Mouse (Mus musculus): Measurements from ENCODE around the gene Lypd6b.
A peak's percentile ranks its signal among the peaks of the same experiment; 100 is the strongest.

Gene Lypd6b

GRCm38 (mm10) chr2:49871012-49871411 lies 83.5 kb downstream of the Lypd6b start:
- DNase-seq, result no peak

- no peak for DNase-seq
Measured at GRCm38 (mm10) chr2:49880507-49880906, 93.0 kb downstream of the Lypd6b start.

DNA sequence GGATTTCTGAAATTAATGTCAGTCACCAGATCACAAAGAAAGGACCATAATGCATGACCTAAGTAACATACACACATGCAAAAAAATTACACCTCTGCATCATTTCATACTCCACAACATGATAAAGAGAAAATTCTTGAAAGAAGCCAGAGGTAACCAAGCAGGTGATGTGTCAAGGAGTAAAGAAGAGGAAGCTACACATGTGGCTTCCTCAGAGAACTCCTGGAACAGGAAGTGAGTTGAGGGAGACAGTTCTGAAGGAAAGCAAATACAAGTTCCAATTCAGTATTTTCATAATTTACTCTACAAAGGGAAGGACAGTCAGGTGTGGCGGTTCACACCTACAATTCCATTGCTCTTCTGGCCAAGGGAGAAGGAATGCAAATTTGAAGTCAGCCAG lies 93.5 kb downstream of the Lypd6b start:
- DNase-seq, result no peak

DNA sequence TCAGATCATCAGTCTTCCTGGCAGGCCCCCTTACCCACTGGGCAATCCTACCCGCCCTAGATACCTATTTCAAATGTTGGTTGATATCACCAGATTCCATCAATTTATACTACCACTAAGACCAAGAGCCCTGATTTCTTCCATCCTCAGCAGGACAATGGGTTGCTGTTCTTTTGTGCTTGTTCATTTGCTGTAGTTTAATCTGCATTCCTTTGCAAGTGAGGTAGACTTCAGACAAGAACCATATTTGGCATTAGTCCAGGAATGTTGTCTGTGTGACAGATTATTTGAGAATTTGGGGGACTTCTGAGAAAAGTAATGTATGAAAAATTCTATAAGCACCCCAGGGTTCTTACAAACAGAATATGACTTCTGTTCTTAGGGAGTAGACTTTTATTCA lies 95.0 kb downstream of the Lypd6b start:
- peak; percentile 73 for DNase-seq

- DNase-seq, result peak; percentile 32
Measured at GRCm38 (mm10) chr2:49883990-49884389, 96.5 kb downstream of the Lypd6b start.

GRCm38 (mm10) chr2:49886209-49886608 lies 98.7 kb downstream of the Lypd6b start:
- no peak for DNase-seq

- no peak for DNase-seq
Measured at GRCm38 (mm10) chr2:49888346-49888745, 100.9 kb downstream of the Lypd6b start.

DNA sequence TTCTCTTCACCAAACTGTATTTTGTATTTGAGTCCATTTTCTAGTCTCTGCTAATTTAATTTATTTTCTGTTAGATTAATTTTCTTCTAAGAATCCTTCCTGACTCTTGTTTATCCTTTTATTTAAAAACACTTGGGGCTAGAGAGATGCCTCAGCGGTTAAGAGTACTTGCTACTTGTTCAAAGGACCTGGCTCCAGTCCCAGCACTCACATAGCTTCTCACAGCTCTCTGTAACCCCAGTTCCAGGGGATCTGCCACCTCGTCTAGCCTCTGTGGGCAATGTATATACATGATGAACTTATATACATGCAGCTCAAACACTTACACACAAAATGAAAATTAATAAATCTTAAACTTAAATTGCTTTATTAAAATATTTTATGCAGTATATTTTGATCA lies 103.2 kb downstream of the Lypd6b start:
- DNase-seq, result no peak

GRCm38 (mm10) chr2:49909838-49910407 lies 122.4 kb downstream of the Lypd6b start:
- DNase-seq, result no peak

- DNase-seq, result peak; percentile 95
Measured at GRCm38 (mm10) chr2:49911296-49912034, 124.0 kb downstream of the Lypd6b start.

GRCm38 (mm10) chr2:49912261-49912895 lies 124.9 kb downstream of the Lypd6b start:
- DNase-seq, result no peak

- DNase-seq, result peak; percentile 52
Measured at GRCm38 (mm10) chr2:49917489-49917888, 130.0 kb downstream of the Lypd6b start.

GRCm38 (mm10) chr2:49918132-49918531 lies 130.6 kb downstream of the Lypd6b start:
- no peak for DNase-seq

DNA sequence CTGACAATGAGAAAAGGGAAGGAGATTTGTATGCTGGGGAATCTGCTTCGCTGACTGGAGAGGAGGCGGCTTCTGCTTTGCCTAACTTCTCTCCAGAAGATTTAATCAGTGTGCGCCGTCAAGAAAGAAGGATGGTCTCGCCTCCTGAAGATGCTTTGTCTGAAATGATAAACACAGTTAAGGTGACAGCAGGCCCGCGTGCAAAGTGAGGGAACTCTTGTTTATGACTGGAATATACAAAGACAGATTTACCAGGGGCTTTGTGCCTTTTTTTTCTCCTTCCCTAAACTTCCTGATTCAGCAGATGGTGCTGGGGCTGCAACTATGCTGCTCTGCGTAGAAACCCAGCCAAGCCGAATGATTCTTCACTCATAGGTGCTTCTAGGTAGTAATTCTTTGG lies 131.2 kb downstream of the Lypd6b start:
- DNase-seq, result no peak

DNA sequence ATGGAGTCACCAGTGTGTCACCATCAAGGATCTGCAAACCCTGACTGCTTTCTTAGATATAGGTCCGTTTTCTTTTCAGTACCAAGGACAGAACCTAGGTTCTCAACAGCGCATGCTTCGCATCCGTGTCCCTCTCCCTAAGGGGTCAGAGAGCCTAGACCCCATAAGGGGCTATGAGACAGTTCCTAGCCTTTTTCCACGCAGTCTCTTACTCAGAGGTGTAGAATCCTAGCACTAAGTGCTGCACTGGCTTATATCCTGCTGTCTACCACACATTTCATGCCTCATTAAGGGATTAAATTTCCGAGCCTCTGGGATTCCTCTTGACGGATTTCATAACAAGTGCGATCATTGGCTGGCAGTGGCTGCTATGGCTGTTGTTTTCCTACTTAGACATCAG lies 134.5 kb downstream of the Lypd6b start:
- peak; percentile 62 for DNase-seq

DNA sequence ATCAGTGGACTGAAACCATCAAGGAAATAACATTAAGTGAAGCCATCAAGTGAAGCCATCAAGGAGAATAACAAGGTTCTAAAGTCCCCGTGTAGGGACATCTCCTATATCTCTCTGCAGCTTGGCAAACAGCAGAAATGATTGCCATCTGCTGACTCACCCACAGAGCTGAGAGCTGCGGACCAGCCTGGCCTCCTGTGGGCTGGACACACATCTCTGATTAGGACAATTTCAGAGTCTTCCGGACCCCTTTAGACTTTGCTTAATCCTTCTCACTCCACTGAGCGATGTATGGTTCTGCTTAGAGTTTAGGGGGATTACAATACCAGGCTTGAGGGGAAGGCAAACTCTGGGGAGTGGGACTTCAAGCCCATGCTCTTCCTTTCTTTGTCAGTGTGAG lies 135.3 kb downstream of the Lypd6b start:
- DNase-seq, result peak; percentile 21

DNA sequence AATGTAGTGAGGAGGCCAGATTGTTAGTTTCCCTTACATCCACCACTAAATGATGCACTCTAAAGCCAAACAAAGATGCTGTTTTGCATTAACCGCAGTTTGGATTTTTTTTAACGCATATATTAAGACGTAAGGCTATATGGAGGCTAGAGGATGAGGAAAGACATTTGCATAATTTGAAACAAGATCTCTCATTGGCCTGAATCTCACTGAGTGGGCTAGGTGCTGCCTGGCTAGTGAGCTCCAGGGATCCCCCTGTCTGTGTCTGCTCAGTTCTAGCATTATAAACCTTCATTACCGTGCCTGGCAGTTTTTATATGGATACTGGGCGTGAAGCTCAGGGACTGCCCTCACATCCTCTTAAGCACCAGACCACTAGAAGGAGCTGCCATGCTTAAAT lies 138.7 kb downstream of the Lypd6b start:
- no peak for DNase-seq

GRCm38 (mm10) chr2:49927362-49927761 lies 139.9 kb downstream of the Lypd6b start:
- DNase-seq, result no peak

GRCm38 (mm10) chr2:49929931-49930330 lies 142.4 kb downstream of the Lypd6b start:
- DNase-seq, result no peak

GRCm38 (mm10) chr2:49937621-49938020 lies 150.1 kb downstream of the Lypd6b start:
- no peak for DNase-seq

GRCm38 (mm10) chr2:49938246-49938645 lies 150.8 kb downstream of the Lypd6b start:
- DNase-seq, result no peak

- no peak for DNase-seq
Measured at GRCm38 (mm10) chr2:49940372-49940771, 152.9 kb downstream of the Lypd6b start.

DNA sequence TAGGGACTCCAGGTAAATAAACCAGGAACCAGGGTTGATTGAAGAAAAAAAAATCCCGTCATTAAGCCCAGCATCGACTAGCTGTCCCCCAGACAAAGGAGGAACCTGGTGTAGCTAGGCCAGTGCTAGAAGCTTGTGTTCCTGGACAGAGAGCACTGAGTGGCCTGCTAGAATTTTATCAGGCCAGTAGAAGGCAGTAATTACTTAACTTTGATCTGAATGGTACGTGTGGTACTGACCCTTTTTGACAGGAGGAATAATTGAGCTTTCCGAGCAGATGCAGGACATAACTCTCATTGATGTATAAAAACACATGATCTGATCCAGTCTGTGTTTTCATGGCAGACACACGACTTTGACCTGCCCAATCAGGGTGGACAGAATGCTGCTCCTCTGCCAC lies 154.6 kb downstream of the Lypd6b start:
- no peak for DNase-seq

DNA sequence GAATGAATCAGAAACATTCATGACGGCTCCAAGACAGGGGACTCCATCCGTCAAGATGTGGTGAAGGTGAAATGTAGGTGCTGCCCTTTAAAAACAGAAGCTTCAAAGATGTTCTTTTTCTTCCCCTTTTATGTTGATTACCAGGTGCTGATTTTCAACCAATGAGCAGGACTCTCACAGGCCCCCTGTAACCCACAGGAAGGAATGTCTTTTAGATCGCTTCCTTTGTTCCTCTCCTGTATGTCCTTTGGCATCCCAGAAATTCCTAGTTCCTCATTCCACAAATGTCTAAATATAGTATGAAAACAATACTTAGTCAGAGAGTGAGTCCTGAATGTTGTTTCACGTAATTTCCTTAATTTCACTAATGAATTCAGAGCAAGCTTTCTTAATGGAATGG lies 164.2 kb downstream of the Lypd6b start:
- no peak for DNase-seq

Data from retina, postnatal 1 day (tissue).